Mouse (Mus musculus) heart, adult 8-10 months (tissue): ENCODE data around the gene Nek10. TPM values are rescaled to one million over a fixed set of nuclear protein-coding genes. Genes with fewer than 3 reads are reported as not detected.
"Not testable (repeated sequence)": the region's sequence is repeated elsewhere in the genome, so short reads cannot be mapped to it uniquely, and the experiment has no call there.

Experiments
- DNase-seq: peaks from one replicate; pipeline ENCODE4 v3.0.0; 2022; ENCODE audit warnings: low spot score
- total RNA-seq, 4 experiments: library from RNA; stranded (reverse); gene quantifications; 2 replicates each; pipeline ENCODE4 v1.2.4; 2022

Gene Nek10
- total RNA-seq, 4 experiments from 2014 or later = 0.11 to 0.19 (median 0.12) TPM

GRCm38 (mm10) chr14:14870463-14870862 lies 67.2 kb downstream of the Nek10 start:
- DNase-seq = no peak

GRCm38 (mm10) chr14:14871121-14871520 lies 67.9 kb downstream of the Nek10 start:
- no peak for DNase-seq

- DNase-seq = no peak
Observed at GRCm38 (mm10) chr14:14871700-14872099, 68.5 kb downstream of the Nek10 start.

GRCm38 (mm10) chr14:14893932-14894652 lies 90.9 kb downstream of the Nek10 start:
- DNase-seq = no peak

GRCm38 (mm10) chr14:14894776-14895175 lies 91.6 kb downstream of the Nek10 start:
- DNase-seq = no peak

- DNase-seq = no peak
Observed at GRCm38 (mm10) chr14:14895363-14895762, 92.1 kb downstream of the Nek10 start.

GRCm38 (mm10) chr14:14896399-14897136 lies 93.4 kb downstream of the Nek10 start:
- no peak for DNase-seq

- peak; percentile 52 for DNase-seq
Observed at GRCm38 (mm10) chr14:14904750-14905529, 101.7 kb downstream of the Nek10 start.

GRCm38 (mm10) chr14:14905530-14905852 lies 102.3 kb downstream of the Nek10 start:
- DNase-seq = no peak

GRCm38 (mm10) chr14:14925615-14926014 lies 122.4 kb downstream of the Nek10 start:
- no peak for DNase-seq

GRCm38 (mm10) chr14:14927559-14927958 lies 124.3 kb downstream of the Nek10 start:
- DNase-seq = no peak

GRCm38 (mm10) chr14:14934977-14935376 lies 131.8 kb downstream of the Nek10 start:
- no peak for DNase-seq

GRCm38 (mm10) chr14:14945930-14946329 lies 142.7 kb downstream of the Nek10 start:
- no peak for DNase-seq

GRCm38 (mm10) chr14:14949023-14949422 lies 145.8 kb downstream of the Nek10 start:
- no peak for DNase-seq

- DNase-seq = no peak
Observed at GRCm38 (mm10) chr14:14951808-14952207, 148.6 kb downstream of the Nek10 start.

- no peak for DNase-seq
Observed at GRCm38 (mm10) chr14:14959780-14960440, 156.7 kb downstream of the Nek10 start.

GRCm38 (mm10) chr14:14960441-14960988 lies 157.3 kb downstream of the Nek10 start:
- DNase-seq = no peak

GRCm38 (mm10) chr14:14970633-14971032 lies 167.4 kb downstream of the Nek10 start:
- DNase-seq = no peak

GRCm38 (mm10) chr14:14971056-14971455 lies 167.8 kb downstream of the Nek10 start:
- DNase-seq = no peak

- DNase-seq = no peak
Observed at GRCm38 (mm10) chr14:14974156-14974555, 170.9 kb downstream of the Nek10 start.

GRCm38 (mm10) chr14:14984106-14984505 lies 180.9 kb downstream of the Nek10 start:
- DNase-seq = not testable (repeated sequence)
